Mouse (Mus musculus) brain, embryonic 14.5 days (tissue): ENCODE measurements at regions not wholly inside any gene's neighbourhood (a gene's known extent, or its start where the extent isn't known, plus 50 kb on each side); places are given as distances from the start of the nearest gene placed in this dataset.

Experiments used
- DNase-seq: peaks from one replicate; pipeline ENCODE4 v3.0.0-alpha.2; 2011; ENCODE audit warnings: low read depth
- CTCF ChIP-seq: fragments of 200-500 bp; IDR thresholded peaks from 2 replicates; pipeline ENCODE4 v1.5.1; 2012; ENCODE audit warnings: inconsistent platforms, mild to moderate bottlenecking, moderate library complexity, borderline replicate concordance; ENCODE audit not compliant: insufficient read depth, insufficient read length; ENCODE audit errors: extremely low read depth
- POLR2A ChIP-seq: fragments of 200-500 bp; IDR thresholded peaks from 2 replicates; pipeline ENCODE4 v1.6.1; 2012; ENCODE audit warnings: mild to moderate bottlenecking, inconsistent platforms, borderline replicate concordance; ENCODE audit not compliant: poor library complexity, insufficient read depth, insufficient read length, severe bottlenecking; ENCODE audit errors: extremely low read depth

DNA sequence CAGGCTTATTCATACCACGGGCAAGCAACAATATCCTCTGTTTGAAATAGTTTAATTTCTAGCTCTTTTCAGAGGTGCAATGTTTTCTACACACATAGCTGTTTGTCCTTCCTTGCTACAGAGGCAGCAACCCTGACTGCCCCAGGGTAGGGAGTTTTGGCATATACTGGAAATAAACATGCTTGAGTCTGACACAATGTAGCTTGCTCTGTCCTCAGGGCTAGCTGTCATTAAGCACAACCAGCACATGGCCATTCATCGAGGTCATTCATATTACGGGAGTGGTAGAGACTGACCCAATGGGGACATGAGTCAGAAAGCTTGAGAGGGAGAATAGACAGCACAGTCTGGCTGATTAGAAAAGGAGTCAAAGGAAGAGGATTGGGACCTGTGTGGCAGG, 677.8 kb downstream of the Zfp619 start:
- TF ChIP-seq POLR2A (no peak), CTCF (no peak)
- no peak for DNase-seq

- TF ChIP-seq POLR2A (no peak), CTCF (no peak)
- no peak for DNase-seq
Measured at GRCm38 (mm10) chr7:40202615-40203014, 685.0 kb downstream of the Zfp619 start.

DNA sequence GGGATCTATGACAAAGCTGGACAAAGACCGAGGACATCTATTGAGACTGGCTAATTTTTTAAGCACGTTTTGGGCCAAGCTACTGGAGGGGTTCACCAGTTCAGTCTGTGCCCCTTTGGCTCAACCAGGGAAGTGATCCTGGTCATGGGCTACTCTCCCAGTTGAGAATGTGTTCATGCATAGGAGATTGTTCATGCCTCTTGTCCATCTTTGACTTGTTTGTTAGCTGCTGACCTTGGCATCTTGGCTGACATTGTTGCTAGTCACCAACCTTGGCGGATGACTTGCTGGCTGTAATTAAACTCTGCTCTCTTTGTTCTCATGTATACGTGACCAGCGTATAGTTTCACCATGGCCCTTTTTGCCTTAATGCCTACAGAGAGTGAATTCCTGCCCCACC, 686.2 kb upstream of the Vstm2b start:
- TF ChIP-seq POLR2A: no peak
- no peak for TF ChIP-seq CTCF
- DNase-seq: no peak

DNA sequence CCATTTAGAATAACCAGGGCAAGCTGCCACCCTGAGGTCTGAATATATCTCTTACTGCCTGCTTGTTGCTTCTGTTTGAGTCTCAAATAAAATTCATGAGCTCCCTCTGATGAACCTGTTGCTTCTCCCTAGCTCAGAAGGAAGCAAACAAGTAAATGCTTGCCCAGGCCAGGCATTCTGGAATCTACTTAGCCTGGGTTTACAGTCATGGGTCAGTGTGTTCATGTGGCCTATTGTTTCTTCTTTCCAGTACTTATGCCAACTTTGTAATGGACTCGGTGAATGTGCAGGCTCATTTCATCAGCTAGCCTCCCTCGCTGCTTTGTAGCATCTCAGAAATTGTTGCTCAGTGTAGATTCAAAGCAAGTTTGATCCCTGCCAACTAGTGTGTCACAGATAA, 685.6 kb upstream of the Vstm2b start:
- no peak for DNase-seq
- TF ChIP-seq POLR2A: no peak
- no peak for TF ChIP-seq CTCF

DNA sequence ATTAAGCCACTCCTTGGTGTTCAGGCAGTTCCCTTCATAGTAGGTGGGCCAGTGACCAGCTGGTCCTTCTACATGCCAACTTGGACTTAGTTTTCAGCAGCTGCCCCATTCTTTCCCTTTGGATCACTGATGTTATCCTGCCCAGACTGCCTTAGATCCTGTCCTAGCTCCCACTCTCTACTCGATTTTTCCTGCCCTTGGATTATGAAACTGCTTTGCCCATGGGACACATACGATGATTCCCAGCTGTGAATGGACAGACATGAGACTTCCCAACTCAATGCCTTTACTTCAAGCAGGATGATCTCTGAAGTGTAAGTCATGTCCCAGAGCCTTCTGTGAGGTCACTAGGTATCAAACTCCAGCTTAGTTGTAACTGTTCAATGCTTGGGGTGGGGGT, 684.5 kb upstream of the Vstm2b start:
- DNase-seq: no peak
- TF ChIP-seq POLR2A: no peak
- TF ChIP-seq CTCF: no peak

- DNase-seq: no peak
- no peak for TF ChIP-seq CTCF
- no peak for TF ChIP-seq POLR2A
Measured at GRCm38 (mm10) chr7:40214395-40214794, 683.7 kb upstream of the Vstm2b start.

GRCm38 (mm10) chr7:40215271-40215670, 682.9 kb upstream of the Vstm2b start:
- no peak for DNase-seq
- no peak for TF ChIP-seq CTCF
- no peak for TF ChIP-seq POLR2A

DNA sequence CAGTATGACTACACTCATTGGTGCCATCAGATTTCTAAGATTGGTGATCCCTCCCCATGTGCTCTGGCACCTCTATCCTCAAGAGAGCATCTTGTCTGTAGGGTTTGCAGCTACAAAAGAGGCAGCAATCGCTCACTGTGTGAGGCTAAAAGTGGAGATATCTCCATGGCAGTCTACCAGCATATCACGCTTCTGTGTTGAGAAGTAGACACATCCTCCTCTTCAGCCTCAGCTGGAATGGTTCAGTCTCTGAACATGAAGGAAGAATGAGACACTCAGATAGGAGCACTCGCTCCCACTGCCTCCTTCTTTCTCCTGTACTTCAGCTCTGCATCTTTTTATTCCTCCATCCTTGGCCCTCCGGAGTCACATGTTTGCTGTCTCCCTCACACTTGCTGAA, 677.6 kb upstream of the Vstm2b start:
- DNase-seq: no peak
- TF ChIP-seq CTCF (no peak), POLR2A (no peak)

DNA sequence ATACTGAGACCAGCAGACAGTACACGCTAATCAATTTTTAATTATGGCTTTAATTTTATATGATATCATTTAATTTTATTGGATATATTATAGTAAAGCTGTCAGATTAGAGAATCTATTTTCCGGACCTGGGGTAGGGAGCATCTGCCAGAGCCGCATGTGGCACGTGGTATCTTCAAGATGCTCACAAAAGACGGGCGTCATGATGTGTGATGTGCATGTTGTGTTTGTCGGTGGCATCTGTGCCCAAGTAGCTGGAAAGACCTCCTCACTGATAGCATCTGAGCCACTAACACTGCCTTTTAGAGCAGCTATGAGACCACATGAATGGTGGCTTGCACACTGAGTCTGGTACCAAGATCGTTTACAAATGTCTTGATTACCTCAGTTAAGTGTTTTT, 652.9 kb upstream of the Vstm2b start:
- no peak for TF ChIP-seq POLR2A
- no peak for TF ChIP-seq CTCF
- DNase-seq: no peak

- no peak for DNase-seq
- no peak for TF ChIP-seq CTCF
- no peak for TF ChIP-seq POLR2A
Measured at GRCm38 (mm10) chr7:40248521-40248920, 649.6 kb upstream of the Vstm2b start.

- no peak for TF ChIP-seq CTCF
- no peak for TF ChIP-seq POLR2A
- no peak for DNase-seq
Measured at GRCm38 (mm10) chr7:40253486-40253885, 644.6 kb upstream of the Vstm2b start.

- TF ChIP-seq CTCF (no peak), POLR2A (no peak)
- DNase-seq: no peak
Measured at GRCm38 (mm10) chr7:40257733-40258376, 640.3 kb upstream of the Vstm2b start.
